26 mouse cellular contexts compared by ENCODE assay signal in the genomic region with DNA sequence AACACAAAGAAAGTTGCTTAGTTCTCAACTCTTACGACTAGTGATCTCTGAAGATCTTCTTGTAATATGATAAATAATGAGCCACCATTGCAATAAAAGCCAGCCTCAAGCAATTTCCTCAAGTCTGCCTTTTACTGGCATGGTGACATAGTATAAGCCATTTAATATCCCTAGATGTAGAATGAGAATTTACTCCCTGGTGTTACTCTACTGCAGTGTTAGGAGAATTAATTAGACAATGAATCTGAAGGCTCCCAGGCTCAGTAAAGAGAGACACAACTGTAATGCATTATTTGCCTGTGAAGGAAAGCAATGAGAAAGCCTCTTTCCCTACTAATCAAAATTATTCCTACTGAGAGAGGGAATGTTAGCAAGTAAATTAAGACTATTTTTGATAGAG.
"Had no signal": no experiment of that assay in that cellular context is flagged by ENCODE, and none has a peak within 500 bp of the region (broad histone marks: within the 10 kb centered on the region; RNA-seq: fewer than 3 reads in every experiment).

No protein-coding gene starts in this region.

- H3K27ac ChIP-seq: heart, adult 2 months; heart, embryonic 13.5 days; heart, embryonic 15.5 days; hindbrain, embryonic 12.5 days; kidney, embryonic 15.5 days; kidney, postnatal 0 days; limb, embryonic 10.5 days; limb, embryonic 12.5 days had no signal

- H3K4me1 ChIP-seq: heart, embryonic 13.5 days; heart, embryonic 15.5 days; hindbrain, embryonic 12.5 days had no signal

- H3K36me3 ChIP-seq: heart, embryonic 13.5 days; heart, embryonic 15.5 days; hindbrain, embryonic 12.5 days; kidney, embryonic 15.5 days; limb, embryonic 10.5 days; limb, embryonic 12.5 days had no signal

- H3K4me3 ChIP-seq: heart, adult 2 months; heart, embryonic 13.5 days; heart, embryonic 15.5 days; hindbrain, embryonic 12.5 days; kidney, embryonic 15.5 days; limb, embryonic 10.5 days; limb, embryonic 12.5 days had no signal

- H3K9me3 ChIP-seq: heart, embryonic 13.5 days; heart, embryonic 15.5 days; hindbrain, embryonic 12.5 days; kidney, embryonic 15.5 days; limb, embryonic 10.5 days; limb, embryonic 12.5 days had no signal

- DNase-seq: forebrain, postnatal 0 days; gastrocnemius, postnatal 14 days; gastrocnemius, postnatal 36 days; heart, adult 11 months; heart, adult 2 months; heart, postnatal 14 days; heart, postnatal 36 days; kidney, adult 11 months; kidney, adult 2 months; kidney, adult 9 months; kidney, postnatal 14 days; kidney, postnatal 36 days; layer of hippocampus, adult 9-11 months; layer of hippocampus, postnatal 36 days; liver had no signal

- ATAC-seq: forebrain, postnatal 0 days; hindbrain, embryonic 16.5 days; intestine, embryonic 16.5 days had no signal

- H3K4me2 ChIP-seq: heart, embryonic 11.5 days; heart, embryonic 13.5 days; heart, embryonic 15.5 days; hindbrain, embryonic 12.5 days; kidney, embryonic 15.5 days; limb, embryonic 12.5 days; liver, embryonic 11.5 days had no signal

- H3K9ac ChIP-seq: forebrain, postnatal 0 days; heart, embryonic 13.5 days; heart, embryonic 15.5 days; hindbrain, embryonic 12.5 days; kidney, embryonic 15.5 days; limb, embryonic 12.5 days had no signal

- H3K27me3 ChIP-seq: heart, embryonic 13.5 days; heart, embryonic 15.5 days; hindbrain, embryonic 12.5 days; kidney, embryonic 15.5 days; limb, embryonic 12.5 days had no signal
